Mouse (Mus musculus): ENCODE data around the gene Crybb2.

DNA sequence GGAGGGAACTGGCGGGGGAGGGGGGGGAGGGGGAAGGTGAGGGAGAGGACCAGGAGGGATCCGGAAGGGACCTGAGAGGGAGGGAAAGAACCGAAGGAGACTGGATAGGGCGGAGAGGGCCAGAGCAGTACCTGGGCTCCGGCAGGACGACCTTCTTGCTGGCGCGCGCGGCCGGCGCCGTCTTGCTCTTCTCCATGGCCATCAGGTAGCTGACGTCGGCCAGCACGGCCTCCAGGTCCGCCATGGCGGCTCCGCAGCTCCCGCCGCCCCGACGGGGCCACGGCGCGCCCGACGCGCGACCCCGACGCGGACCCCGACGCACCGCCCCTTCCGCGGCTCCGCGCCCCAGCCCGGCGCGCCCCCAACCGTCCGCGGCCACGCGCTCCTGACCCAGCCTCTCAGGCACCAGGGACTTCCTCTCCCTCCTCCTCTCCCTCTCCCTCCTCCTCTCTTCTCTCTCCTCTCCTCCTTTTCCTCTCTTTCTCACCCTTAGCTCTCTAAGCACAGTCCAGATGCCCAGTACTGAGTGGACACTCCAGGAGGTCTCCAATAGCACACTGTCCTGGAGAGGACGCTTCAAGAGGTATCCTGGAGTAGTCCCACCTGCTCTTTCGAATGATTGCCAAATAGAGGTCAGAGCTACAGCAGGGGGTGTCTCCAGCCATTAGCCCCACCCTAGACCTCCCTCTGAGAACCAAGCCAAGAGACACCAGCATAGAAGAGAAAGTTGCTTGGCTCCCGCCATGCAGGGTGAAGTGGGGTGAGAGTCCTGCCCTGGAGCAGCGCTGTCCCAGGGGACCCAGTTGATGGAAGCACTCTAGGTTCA, 54.5 kb downstream of the Crybb2 start, which contains the start of gene Grk3:
- TF ChIP-seq CTCF (IDR thresholded peaks at IDR 0.05; ENCODE audit: borderline replicate concordance, control insufficient read depth, extremely low read depth, insufficient read depth, low read length, poor library complexity), result no peak
- no peak for TF ChIP-seq POLR2A (IDR thresholded peaks at IDR 0.05; ENCODE audit: control insufficient read depth, extremely low read depth, insufficient read depth, low read length, poor library complexity)
